Mouse (Mus musculus) hindbrain, postnatal 0 days (tissue): Measurements from ENCODE around the gene Snrpd3. TPM values are rescaled to one million over a fixed set of nuclear protein-coding genes. Genes with fewer than 3 reads are reported as not detected.
"Not testable (repeated sequence)": the region's sequence is repeated elsewhere in the genome, so short reads cannot be mapped to it uniquely, and the experiment has no call there.

Source experiments
- ATAC-seq: fragments of 200-750 bp; cut with Nextera tagmentation; 2 replicates; pipeline ENCODE4 v1.8.0; 2017; ENCODE audit warnings: mild to moderate bottlenecking, moderate TSS enrichment, moderate library complexity
- DNase-seq: peaks from one replicate; pipeline ENCODE4 v3.0.0-alpha.2; 2015; ENCODE audit warnings: low spot score
- H3K27ac ChIP-seq: fragments of 300-500 bp; sonication (generic); 2 replicates; pipeline ENCODE4 v1.5.1; 2014; ENCODE audit warnings: mild to moderate bottlenecking
- H3K27me3 ChIP-seq: fragments of 300-500 bp; sonication (generic); 2 replicates; pipeline ENCODE4 v1.6.1; 2014; ENCODE audit warnings: low read length, mixed read lengths; ENCODE audit not compliant: insufficient read depth
- H3K36me3 ChIP-seq: fragments of 300-500 bp; sonication (generic); 2 replicates; pipeline ENCODE4 v1.6.1; 2014; ENCODE audit warnings: low read length, mixed read lengths; ENCODE audit not compliant: insufficient read depth
- H3K4me1 ChIP-seq: fragments of 300-500 bp; sonication (generic); 2 replicates; pipeline ENCODE4 v1.6.1; 2014; ENCODE audit warnings: antibody characterized with exemption, low read length, mixed read lengths; ENCODE audit not compliant: insufficient read depth
- H3K4me2 ChIP-seq: fragments of 300-500 bp; sonication (generic); 2 replicates; pipeline ENCODE4 v1.6.1; 2014; ENCODE audit warnings: low read depth, mild to moderate bottlenecking, low read length, moderate library complexity, mixed read lengths
- H3K4me3 ChIP-seq: fragments of 300-500 bp; sonication (generic); 2 replicates; pipeline ENCODE4 v1.5.1; 2014; ENCODE audit warnings: low read length
- H3K9ac ChIP-seq: fragments of 300-500 bp; sonication (generic); replicated peaks from 2 replicates; pipeline ENCODE4 v1.6.1; 2014; ENCODE audit warnings: mild to moderate bottlenecking, low read length, moderate library complexity, mixed read lengths
- H3K9me3 ChIP-seq: fragments of 300-500 bp; sonication (generic); 2 replicates; pipeline ENCODE4 v1.6.1; 2016; ENCODE audit warnings: low read length, mixed read lengths
- CTCF ChIP-seq: IDR thresholded peaks from 2 replicates; pipeline ENCODE4 v1.5.1; 2016; ENCODE audit warnings: antibody characterized with exemption, control low read depth, low read depth
- WGBS: fragments of 180-500 bp; shearing (Covaris S2); extraction: QIAGEN DNeasy Blood & Tissue Kit; methylation state at CpG from one replicate; pipeline ENCODE4 v1.1.7; 2014; 5-methylcytosine and 5-hydroxymethylcytosine counted together
- polyA plus RNA-seq: library from polyadenylated mRNA; unstranded; fragments of >200 nt; fragmentation: Nextera tagmentation; extraction: Ambion mirVana; gene quantifications from 2 replicates; pipeline ENCODE4 v1.2.1, GENCODE M21; 2015
- total RNA-seq: library from RNA; depleted of rRNA; stranded (reverse); fragments of >200 nt; gene quantifications from 2 replicates; pipeline ENCODE4 v1.2.3, GENCODE M21; 2014; rRNA removed

Gene Snrpd3
- total RNA-seq (16.4 and 18.0 TPM in 2 replicates), polyA plus RNA-seq (133 and 135 TPM in 2 replicates)

- H3K27ac ChIP-seq = peak within 1 kb of the TSS; percentile 96
- H3K27me3 ChIP-seq = no peaks in the 10 kb centered on the region
- peak within 1 kb of the TSS; percentile 89 for H3K9ac ChIP-seq
- peak; percentile 95 for ATAC-seq
- no peaks in the 10 kb centered on the region for H3K9me3 ChIP-seq
- H3K4me2 ChIP-seq = peak within 1 kb of the TSS; percentile 68
- H3K4me1 ChIP-seq = peaks cover 6% of the 10 kb centered on the region; the same call in 1 of the 2 replicates
- under 1% methylated on average over 40 of the region's 52 CpGs for WGBS
- DNase-seq = peak; percentile 96
- TF ChIP-seq CTCF = no peak
- H3K36me3 ChIP-seq = peaks cover 30% of the 10 kb centered on the region
- peak within 1 kb of the TSS; percentile 82 for H3K4me3 ChIP-seq
Measured at GRCm38 (mm10) chr10:75517073-75517757, at the start of gene Snrpd3. Gene Snrpd3, plus strand, starts transcription at chr10:75517551.

- no peak for TF ChIP-seq CTCF
- Histone ChIP-seq H3K4me2 (no peak overlapping the region), H3K9me3 (no peaks in the 10 kb centered on the region), H3K4me1 (no peaks in the 10 kb centered on the region), H3K27ac (no peak overlapping the region), H3K4me3 (no peak overlapping the region), H3K36me3 (no peaks in the 10 kb centered on the region), H3K27me3 (no peaks in the 10 kb centered on the region), H3K9ac (no peak overlapping the region)
- WGBS = 77% methylated on average over 8 of the region's 8 CpGs
- ATAC-seq (no peak), DNase-seq (no peak)
Measured at GRCm38 (mm10) chr10:75473411-75473810, 43.9 kb upstream of the Snrpd3 start.

- H3K36me3 ChIP-seq = no peaks in the 10 kb centered on the region
- H3K4me3 ChIP-seq = no peak overlapping the region
- no peak for TF ChIP-seq CTCF
- DNase-seq (no peak), ATAC-seq (no peak)
- H3K9me3 ChIP-seq = no peaks in the 10 kb centered on the region
- no peak overlapping the region for H3K27ac ChIP-seq
- H3K9ac ChIP-seq = no peak overlapping the region
- no peaks in the 10 kb centered on the region for H3K27me3 ChIP-seq
- H3K4me1 ChIP-seq = no peaks in the 10 kb centered on the region
- 26% methylated on average over 5 of the region's 5 CpGs for WGBS
- H3K4me2 ChIP-seq = no peak overlapping the region
Measured at GRCm38 (mm10) chr10:75474571-75474970, 42.8 kb upstream of the Snrpd3 start.

GRCm38 (mm10) chr10:75475139-75475850, 42.1 kb upstream of the Snrpd3 start:
- not testable (repeated sequence) for H3K36me3 ChIP-seq, H3K27me3 ChIP-seq, H3K4me2 ChIP-seq, H3K9ac ChIP-seq, H3K9me3 ChIP-seq, ATAC-seq, H3K4me3 ChIP-seq, H3K4me1 ChIP-seq, DNase-seq, H3K27ac ChIP-seq
- WGBS = 18% methylated on average over 4 of the region's 6 CpGs

GRCm38 (mm10) chr10:75477034-75477433, 40.3 kb upstream of the Snrpd3 start:
- WGBS = 70% methylated on average over 9 of the region's 9 CpGs
- Histone ChIP-seq H3K4me1 (no peaks in the 10 kb centered on the region), H3K36me3 (no peaks in the 10 kb centered on the region), H3K9ac (no peak overlapping the region), H3K27me3 (no peaks in the 10 kb centered on the region), H3K4me2 (no peak overlapping the region), H3K27ac (no peak overlapping the region), H3K4me3 (no peak overlapping the region), H3K9me3 (no peaks in the 10 kb centered on the region)
- no peak for ATAC-seq
- DNase-seq = no peak
- no peak for TF ChIP-seq CTCF

- ATAC-seq (no peak), DNase-seq (no peak)
- Histone ChIP-seq H3K4me3 (no peak overlapping the region), H3K9ac (no peak overlapping the region), H3K4me2 (no peak overlapping the region), H3K9me3 (no peaks in the 10 kb centered on the region), H3K27ac (no peak overlapping the region), H3K4me1 (no peaks in the 10 kb centered on the region), H3K27me3 (no peaks in the 10 kb centered on the region), H3K36me3 (no peaks in the 10 kb centered on the region)
- 82% methylated on average over 2 of the region's 2 CpGs for WGBS
- no peak for TF ChIP-seq CTCF
Measured at GRCm38 (mm10) chr10:75479955-75480354, 37.4 kb upstream of the Snrpd3 start.

- H3K27ac ChIP-seq = no peak overlapping the region
- H3K9me3 ChIP-seq = no peaks in the 10 kb centered on the region
- no peaks in the 10 kb centered on the region for H3K4me1 ChIP-seq
- H3K4me2 ChIP-seq = no peak overlapping the region
- DNase-seq (no peak), ATAC-seq (no peak)
- no peak for TF ChIP-seq CTCF
- H3K9ac ChIP-seq = no peak overlapping the region
- no peaks in the 10 kb centered on the region for H3K27me3 ChIP-seq
- no peak overlapping the region for H3K4me3 ChIP-seq
- H3K36me3 ChIP-seq = no peaks in the 10 kb centered on the region
- 84% methylated on average over 4 of the region's 4 CpGs for WGBS
Measured at GRCm38 (mm10) chr10:75481703-75482102, 35.6 kb upstream of the Snrpd3 start.
